Mouse (Mus musculus) MEL (cell line): ENCODE measurements around the gene Slc30a2. TPM values are rescaled to one million over a fixed set of nuclear protein-coding genes. Genes with fewer than 3 reads are reported as not detected.

Experiments used
- DNase-seq: peaks from one replicate; pipeline ENCODE4 v3.0.0; 2011; ENCODE audit warnings: low read depth, low spot score
- H3K27ac ChIP-seq: 2 replicates; pipeline ENCODE4 v1.5.1; 2012; ENCODE audit warnings: low read depth, mild to moderate bottlenecking, control low read depth, low read length, moderate library complexity; ENCODE audit not compliant: control insufficient read depth
- H3K27me3 ChIP-seq, 2 experiments: fragments of 150-350 bp in 1 of 2; sonication (generic) in 1 of 2; 2 replicates each; pipeline ENCODE4 v1.6.1; 2012; ENCODE audit warnings: low read length in 2 of 2, mild to moderate bottlenecking in 2 of 2, improper control_type of control experiment in 1 of 2, moderate library complexity in 1 of 2; ENCODE audit not compliant: insufficient read depth in 2 of 2, control insufficient read depth in 1 of 2
- H3K36me3 ChIP-seq, 2 experiments: 2 replicates each; pipeline ENCODE4 v1.6.1; 2012 to 2014; ENCODE audit warnings: low read length in 2 of 2, improper control_type of control experiment in 1 of 2, inconsistent platforms in 1 of 2, mild to moderate bottlenecking in 1 of 2; ENCODE audit not compliant: insufficient read depth in 2 of 2, control insufficient read depth in 1 of 2
- H3K4me1 ChIP-seq, 2 experiments: fragments of 150-350 bp in 1 of 2; sonication (generic) in 1 of 2; 2 replicates each; pipeline ENCODE4 v1.6.1; 2012; ENCODE audit warnings: low read length in 2 of 2, improper control_type of control experiment in 1 of 2, mild to moderate bottlenecking in 1 of 2; ENCODE audit not compliant: insufficient read depth in 2 of 2, control insufficient read depth in 1 of 2
- H3K4me3 ChIP-seq, 2 experiments: fragments of 150-350 bp in 1 of 2; sonication (generic) in 1 of 2; 2 replicates each; pipeline ENCODE4 v1.5.1; 2012; ENCODE audit warnings: low read depth in 2 of 2, low read length in 2 of 2, mild to moderate bottlenecking in 2 of 2, moderate library complexity in 2 of 2, control low read depth in 1 of 2, improper control_type of control experiment in 1 of 2; ENCODE audit not compliant: control insufficient read depth in 1 of 2, insufficient read depth in 1 of 2
- H3K79me2 ChIP-seq: 2 replicates; pipeline ENCODE4 v1.6.1; 2012; ENCODE audit warnings: mild to moderate bottlenecking, low read length, moderate library complexity; ENCODE audit not compliant: control insufficient read depth, poor library complexity, insufficient read depth
- H3K9ac ChIP-seq: 2 replicates; pipeline ENCODE4 v1.6.1; 2012; ENCODE audit warnings: low read depth, mild to moderate bottlenecking, control low read depth, low read length, moderate library complexity; ENCODE audit not compliant: control insufficient read depth, poor library complexity, severe bottlenecking
- H3K9me3 ChIP-seq: fragments of 150-350 bp; sonication (generic); replicated peaks from 2 replicates; pipeline ENCODE4 v1.6.1; 2012; ENCODE audit warnings: mild to moderate bottlenecking, low read length, improper control_type of control experiment, moderate library complexity; ENCODE audit not compliant: insufficient read depth
- CHD2 ChIP-seq: IDR thresholded peaks from 2 replicates; pipeline ENCODE4 v1.6.1; 2011; ENCODE audit warnings: low read length, improper control_type of control experiment
- CTCF ChIP-seq, 3 experiments: IDR thresholded peaks in 2 of 3; conservative IDR thresholded peaks in 1 of 3; 2 replicates each; pipeline ENCODE4 v1.5.1; 2011 to 2012; ENCODE audit warnings: low read length in 3 of 3, low read depth in 2 of 3, mild to moderate bottlenecking in 2 of 3, improper control_type of control experiment in 1 of 3, inconsistent platforms in 1 of 3, mixed read lengths in 1 of 3, moderate library complexity in 1 of 3; ENCODE audit not compliant: control insufficient read depth in 1 of 3, insufficient read depth in 1 of 3, poor library complexity in 1 of 3, severe bottlenecking in 1 of 3
- GABPA ChIP-seq: IDR thresholded peaks from 2 replicates; pipeline ENCODE4 v1.6.1; 2012; ENCODE audit warnings: low read depth, mild to moderate bottlenecking, inconsistent platforms, low read length, improper control_type of control experiment, moderate library complexity
- GATA1 ChIP-seq: IDR thresholded peaks from 2 replicates; pipeline ENCODE4 v1.6.1; 2011; ENCODE audit warnings: low read depth, low read length, improper control_type of control experiment
- HCFC1 ChIP-seq: IDR thresholded peaks from 2 replicates; pipeline ENCODE4 v1.6.1; 2012; ENCODE audit warnings: low read depth, mild to moderate bottlenecking, inconsistent platforms, low read length, improper control_type of control experiment, moderate library complexity
- JUND ChIP-seq: IDR thresholded peaks from 2 replicates; pipeline ENCODE4 v1.6.1; 2011; ENCODE audit warnings: low read depth, mild to moderate bottlenecking, improper control_type of control experiment, low read length
- MAX ChIP-seq: IDR thresholded peaks from 2 replicates; pipeline ENCODE4 v1.6.1; 2011; ENCODE audit warnings: low read length, improper control_type of control experiment
- MXI1 ChIP-seq: IDR thresholded peaks from 2 replicates; pipeline ENCODE4 v1.6.1; 2011; ENCODE audit warnings: mild to moderate bottlenecking, low read depth, low read length, improper control_type of control experiment
- NELFE ChIP-seq: IDR thresholded peaks from 2 replicates; pipeline ENCODE4 v1.6.1; 2011; ENCODE audit warnings: low read depth, low read length, improper control_type of control experiment
- POLR2AphosphoS5 ChIP-seq: IDR thresholded peaks from 2 replicates; pipeline ENCODE4 v1.6.1; 2012; ENCODE audit warnings: low read depth, borderline replicate concordance, mild to moderate bottlenecking, inconsistent platforms, low read length, moderate library complexity, mixed read lengths
- SIN3A ChIP-seq: IDR thresholded peaks from 2 replicates; pipeline ENCODE4 v1.6.1; 2012; ENCODE audit warnings: low read length, improper control_type of control experiment, inconsistent platforms
- TAL1 ChIP-seq: IDR thresholded peaks from 2 replicates; pipeline ENCODE4 v1.6.1; 2012; ENCODE audit warnings: mild to moderate bottlenecking, inconsistent platforms, low read length, moderate library complexity, mixed read lengths
- TCF12 ChIP-seq: IDR thresholded peaks from 2 replicates; pipeline ENCODE4 v1.6.1; 2014; ENCODE audit warnings: low read depth, mild to moderate bottlenecking, inconsistent platforms, low read length, improper control_type of control experiment, moderate library complexity
- ZC3H11A ChIP-seq: IDR thresholded peaks from 2 replicates; pipeline ENCODE4 v1.6.1; 2012; ENCODE audit warnings: low read depth, mild to moderate bottlenecking, inconsistent platforms, low read length, improper control_type of control experiment
- ZMIZ1 ChIP-seq: IDR thresholded peaks from 2 replicates; pipeline ENCODE4 v1.6.1; 2012; ENCODE audit warnings: low read depth, mild to moderate bottlenecking, inconsistent platforms, low read length, improper control_type of control experiment, moderate library complexity
- polyA plus RNA-seq, 2 experiments: library from polyadenylated mRNA; stranded (reverse) in 1 of 2; unstranded in 1 of 2; fragments of >175 nt in 1 of 2; fragments of >200 nt in 1 of 2; gene quantifications; 2 replicates each; pipeline versions ENCODE4 v1.2.1 to v1.2.4; 2012; ENCODE audit warnings: low replicate concordance in 2 of 2, low read depth in 1 of 2; ENCODE audit not compliant: insufficient read length in 2 of 2, insufficient read depth in 1 of 2, missing spikeins in 1 of 2
- total RNA-seq: library from RNA; depleted of rRNA; stranded (reverse); fragments of 300-350 nt; gene quantifications from 2 replicates; pipeline ENCODE4 v1.2.3, GENCODE M21; 2012

Slc30a2 gene
- total and polyA plus RNA-seq, 3 experiments, result 0.39 to 0.54 TPM; not detected in 1

DNA sequence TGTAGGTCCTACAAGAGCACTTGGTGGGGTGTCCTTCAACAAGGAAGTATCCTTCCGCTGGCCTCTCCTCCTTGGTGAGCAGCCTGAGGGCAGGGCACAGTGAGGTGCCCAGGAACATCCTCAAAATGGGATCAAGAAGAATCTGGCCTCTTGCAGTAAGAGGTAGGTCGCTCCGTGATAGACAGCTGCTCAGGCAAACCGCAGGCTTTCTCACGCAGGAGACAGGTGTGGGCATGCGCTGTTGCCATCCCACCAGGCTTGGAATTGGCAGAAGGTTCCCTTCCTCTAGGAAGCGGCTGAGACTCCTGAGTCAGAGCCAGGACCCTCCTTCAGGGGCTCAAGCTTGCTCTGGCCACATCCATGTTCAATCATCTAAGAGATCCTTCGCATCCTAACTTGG lies 30.3 kb downstream of the Slc30a2 start:
- no peaks in the 10 kb centered on the region for H3K9me3 ChIP-seq
- no peak for DNase-seq
- H3K9ac ChIP-seq, result no peak overlapping the region
- no peaks in the 10 kb centered on the region for H3K4me1 ChIP-seq
- H3K27ac ChIP-seq, result no peak overlapping the region
- H3K79me2 ChIP-seq, result no peaks in the 10 kb centered on the region
- no peak for TF ChIP-seq NELFE
- no peak for TF ChIP-seq TAL1
- no peak for TF ChIP-seq CTCF (IDR thresholded peaks at IDR 0.05 in 2 of 3, conservative IDR thresholded peaks at IDR 0.05 in 1 of 3; ENCODE audit: control insufficient read depth in 1 of 3, insufficient read depth in 1 of 3, low read depth in 2 of 3, low read length in 3 of 3, poor library complexity in 1 of 3, severe bottlenecking in 1 of 3)
- no peak for TF ChIP-seq SIN3A
- no peak for TF ChIP-seq JUND
- no peak for TF ChIP-seq HCFC1
- no peak for TF ChIP-seq TCF12
- no peak for TF ChIP-seq POLR2AphosphoS5
- TF ChIP-seq CHD2, result no peak
- no peak for TF ChIP-seq GATA1
- no peak for TF ChIP-seq MXI1
- no peak for TF ChIP-seq MAX
- no peak for TF ChIP-seq ZC3H11A
- no peaks in the 10 kb centered on the region for H3K27me3 ChIP-seq
- H3K36me3 ChIP-seq, result no peaks in the 10 kb centered on the region
- H3K4me3 ChIP-seq, result no peak overlapping the region

DNA sequence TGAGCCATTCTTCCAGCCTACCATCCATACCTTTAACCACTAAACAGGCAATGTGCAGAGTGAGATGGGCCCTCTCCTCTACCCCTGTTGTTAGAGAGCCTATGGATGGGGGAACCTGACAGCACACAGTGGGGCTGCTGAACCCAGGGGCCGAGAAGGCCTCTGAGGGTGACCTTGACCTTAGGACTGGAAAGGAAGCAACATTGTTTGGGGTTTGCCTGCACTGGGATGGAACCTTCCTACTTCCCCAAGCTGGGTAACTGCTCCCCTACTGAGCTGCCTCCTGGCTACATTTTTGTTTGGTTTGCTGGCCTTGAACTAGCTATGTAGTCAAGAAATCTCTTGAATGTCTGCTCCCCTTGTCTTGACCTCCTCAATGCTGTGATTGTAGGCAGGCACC lies 31.3 kb downstream of the Slc30a2 start:
- Histone ChIP-seq H3K9me3 (no peaks in the 10 kb centered on the region), H3K4me1 (no peaks in the 10 kb centered on the region), H3K79me2 (no peaks in the 10 kb centered on the region), H3K27ac (no peak overlapping the region), H3K4me3 (no peak overlapping the region), H3K9ac (no peak overlapping the region), H3K36me3 (no peaks in the 10 kb centered on the region), H3K27me3 (no peaks in the 10 kb centered on the region)
- DNase-seq, result no peak
- TF ChIP-seq ZMIZ1 (no peak), TAL1 (no peak), JUND (no peak), CTCF (IDR thresholded peaks at IDR 0.05 in 2 of 3, conservative IDR thresholded peaks at IDR 0.05 in 1 of 3; ENCODE audit: control insufficient read depth in 1 of 3, insufficient read depth in 1 of 3, low read depth in 2 of 3, low read length in 3 of 3, poor library complexity in 1 of 3, severe bottlenecking in 1 of 3) (no peak), NELFE (no peak), HCFC1 (no peak), MAX (no peak), GABPA (no peak)
